Mouse (Mus musculus) heart, embryonic 10.5 days (tissue): ENCODE results near the gene Cnot6l. TPM values are rescaled to one million over a fixed set of nuclear protein-coding genes. Genes with fewer than 3 reads are reported as not detected.

Source experiments
- DNase-seq: peaks from one replicate; pipeline ENCODE4 v3.0.0-alpha.2; 2017; ENCODE audit warnings: low spot score
- H3K27ac ChIP-seq: fragments of 300-500 bp; sonication (generic); 2 replicates; pipeline ENCODE4 v1.5.1; 2016; ENCODE audit warnings: mild to moderate bottlenecking
- H3K27me3 ChIP-seq: fragments of 300-500 bp; sonication (generic); 2 replicates; pipeline ENCODE4 v1.6.1; 2016; ENCODE audit warnings: mild to moderate bottlenecking; ENCODE audit not compliant: poor library complexity, insufficient read depth, severe bottlenecking
- H3K36me3 ChIP-seq: fragments of 300-500 bp; sonication (generic); 2 replicates; pipeline ENCODE4 v1.6.1; 2016; ENCODE audit warnings: mild to moderate bottlenecking, moderate library complexity
- H3K4me1 ChIP-seq: fragments of 300-500 bp; sonication (generic); 2 replicates; pipeline ENCODE4 v1.6.1; 2016; ENCODE audit warnings: mild to moderate bottlenecking
- H3K4me3 ChIP-seq: fragments of 300-500 bp; sonication (generic); 2 replicates; pipeline ENCODE4 v1.5.1; 2016; ENCODE audit warnings: mild to moderate bottlenecking, moderate library complexity
- H3K9me3 ChIP-seq: fragments of 300-500 bp; sonication (generic); 2 replicates; pipeline ENCODE4 v1.6.1; 2016; ENCODE audit warnings: mild to moderate bottlenecking, moderate library complexity
- WGBS: fragments of 180-500 bp; shearing (Covaris S2); methylation state at CpG from one replicate; pipeline ENCODE4 v1.1.7; 2016; 5-methylcytosine and 5-hydroxymethylcytosine counted together
- polyA plus RNA-seq: library from polyadenylated mRNA; unstranded; fragments of >200 nt; fragmentation: Nextera tagmentation; extraction: Ambion mirVana; gene quantifications from 2 replicates; pipeline ENCODE4 v1.2.1, GENCODE M21; 2016

The Cnot6l gene
- polyA plus RNA-seq, 1 experiment from 2014 or later: 12.4 TPM

GRCm38 (mm10) chr5:96183211-96183610 is 19.2 kb upstream of the Cnot6l start:
- H3K4me1 ChIP-seq: no peaks in the 10 kb centered on the region

GRCm38 (mm10) chr5:96176879-96177358 is 12.9 kb upstream of the Cnot6l start:
- WGBS: 72% methylated on average over 11 of the region's 11 CpGs

More at GRCm38 (mm10) chr5:96183211-96183610, 19.2 kb upstream of the Cnot6l start:
- no peaks in the 10 kb centered on the region for H3K27me3 ChIP-seq
- 76% methylated on average over 2 of the region's 2 CpGs for WGBS
- no peak overlapping the region for H3K27ac ChIP-seq
- DNase-seq: no peak
- no peaks in the 10 kb centered on the region for H3K36me3 ChIP-seq
- no peaks in the 10 kb centered on the region for H3K9me3 ChIP-seq
- no peak overlapping the region for H3K4me3 ChIP-seq

DNA sequence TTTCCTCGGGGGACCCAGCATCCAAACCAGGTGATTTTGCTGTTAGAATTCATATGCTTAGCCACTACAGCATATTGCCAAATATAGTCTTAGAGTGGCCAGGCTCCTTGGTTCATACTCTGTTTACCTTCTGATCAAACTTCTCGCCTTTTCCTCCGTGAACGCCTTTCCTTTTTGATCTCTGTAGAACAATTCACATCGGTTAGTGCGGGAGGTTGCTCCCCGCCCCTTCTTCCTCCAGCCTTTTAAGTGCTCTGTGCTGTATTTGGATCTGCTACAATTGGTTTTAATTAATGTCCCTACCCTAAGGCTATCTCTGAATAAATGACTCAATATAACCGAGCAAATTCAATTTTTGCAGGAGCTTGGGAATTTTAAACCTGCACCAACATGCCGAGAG is 12.2 kb upstream of the Cnot6l start:
- Histone ChIP-seq H3K4me1 (no peaks in the 10 kb centered on the region), H3K27ac (no peak overlapping the region), H3K36me3 (no peaks in the 10 kb centered on the region), H3K4me3 (no peak overlapping the region), H3K9me3 (no peaks in the 10 kb centered on the region), H3K27me3 (no peaks in the 10 kb centered on the region)
- DNase-seq: no peak
- WGBS: 67% methylated on average over 9 of the region's 9 CpGs

More at GRCm38 (mm10) chr5:96176879-96177358, 12.9 kb upstream of the Cnot6l start:
- H3K27me3 ChIP-seq: no peaks in the 10 kb centered on the region
- no peaks in the 10 kb centered on the region for H3K4me1 ChIP-seq
- DNase-seq: no peak
- no peak overlapping the region for H3K27ac ChIP-seq
- no peaks in the 10 kb centered on the region for H3K9me3 ChIP-seq
- H3K4me3 ChIP-seq: no peak overlapping the region
- H3K36me3 ChIP-seq: no peaks in the 10 kb centered on the region

- 84% methylated on average over 4 of the region's 4 CpGs for WGBS
- H3K4me1 ChIP-seq: no peaks in the 10 kb centered on the region
Measured at GRCm38 (mm10) chr5:96171765-96172164, 7.8 kb upstream of the Cnot6l start.

DNA sequence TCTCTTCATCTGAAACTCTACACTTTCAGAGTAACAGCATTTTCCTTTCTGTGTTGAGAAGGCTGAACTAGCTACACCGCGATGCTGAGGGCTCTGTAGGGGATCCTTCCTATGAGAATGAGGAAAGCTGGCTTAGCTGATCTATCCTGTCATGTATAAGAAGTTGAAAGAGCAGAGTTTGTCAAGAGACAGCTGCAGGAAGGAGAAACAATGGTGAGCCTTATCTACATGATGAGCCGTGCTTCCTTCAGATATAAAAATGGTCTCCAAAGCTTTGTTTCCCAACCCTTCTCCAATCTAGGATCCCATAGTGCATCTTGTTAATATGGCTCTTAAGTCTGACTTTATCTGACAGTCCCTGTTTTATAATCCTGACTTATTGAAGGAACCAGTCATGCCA is 6.5 kb upstream of the Cnot6l start:
- Histone ChIP-seq H3K36me3 (no peaks in the 10 kb centered on the region), H3K27me3 (no peaks in the 10 kb centered on the region), H3K27ac (no peak overlapping the region), H3K4me3 (no peak overlapping the region), H3K4me1 (no peaks in the 10 kb centered on the region), H3K9me3 (no peaks in the 10 kb centered on the region)
- WGBS: 63% methylated on average over 3 of the region's 3 CpGs
- DNase-seq: no peak

More at GRCm38 (mm10) chr5:96171765-96172164, 7.8 kb upstream of the Cnot6l start:
- H3K27me3 ChIP-seq: no peaks in the 10 kb centered on the region
- DNase-seq: no peak
- no peak overlapping the region for H3K4me3 ChIP-seq
- no peaks in the 10 kb centered on the region for H3K36me3 ChIP-seq
- no peak overlapping the region for H3K27ac ChIP-seq
- H3K9me3 ChIP-seq: no peaks in the 10 kb centered on the region

- H3K9me3 ChIP-seq: no peaks in the 10 kb centered on the region
- no peak overlapping the region for H3K27ac ChIP-seq
- WGBS: 89% methylated on average over 2 of the region's 2 CpGs
- H3K4me3 ChIP-seq: no peak overlapping the region
- H3K36me3 ChIP-seq: no peaks in the 10 kb centered on the region
- H3K4me1 ChIP-seq: 0 out of 2 replicates have a peak, but pooled peaks cover 3% of the 10 kb centered on the region
- no peaks in the 10 kb centered on the region for H3K27me3 ChIP-seq
- DNase-seq: no peak
Measured at GRCm38 (mm10) chr5:96166761-96167160, 2.8 kb upstream of the Cnot6l start.

GRCm38 (mm10) chr5:96163396-96164020 is 463 bp downstream of the Cnot6l start:
- H3K27me3 ChIP-seq: no peaks in the 10 kb centered on the region
- no peaks in the 10 kb centered on the region for H3K36me3 ChIP-seq
- no peaks in the 10 kb centered on the region for H3K9me3 ChIP-seq
- no peak for DNase-seq
- H3K4me3 ChIP-seq: peak overlapping the region; percentile 99
- 2% methylated on average over 1 of the region's 1 CpGs for WGBS
- peak overlapping the region; percentile 99 for H3K27ac ChIP-seq
- H3K4me1 ChIP-seq: peaks cover 9% of the 10 kb centered on the region; the same call in 1 of the 2 replicates

GRCm38 (mm10) chr5:96162399-96163331 is 1.3 kb downstream of the Cnot6l start:
- Histone ChIP-seq H3K4me3 (peak overlapping the region; percentile 99), H3K27ac (peak overlapping the region; percentile 99), H3K27me3 (no peaks in the 10 kb centered on the region), H3K9me3 (no peaks in the 10 kb centered on the region), H3K4me1 (peaks cover 9% of the 10 kb centered on the region; the same call in 1 of the 2 replicates), H3K36me3 (no peaks in the 10 kb centered on the region)
- under 1% methylated on average over 56 of the region's 56 CpGs for WGBS
- peak; percentile 96 for DNase-seq

DNA sequence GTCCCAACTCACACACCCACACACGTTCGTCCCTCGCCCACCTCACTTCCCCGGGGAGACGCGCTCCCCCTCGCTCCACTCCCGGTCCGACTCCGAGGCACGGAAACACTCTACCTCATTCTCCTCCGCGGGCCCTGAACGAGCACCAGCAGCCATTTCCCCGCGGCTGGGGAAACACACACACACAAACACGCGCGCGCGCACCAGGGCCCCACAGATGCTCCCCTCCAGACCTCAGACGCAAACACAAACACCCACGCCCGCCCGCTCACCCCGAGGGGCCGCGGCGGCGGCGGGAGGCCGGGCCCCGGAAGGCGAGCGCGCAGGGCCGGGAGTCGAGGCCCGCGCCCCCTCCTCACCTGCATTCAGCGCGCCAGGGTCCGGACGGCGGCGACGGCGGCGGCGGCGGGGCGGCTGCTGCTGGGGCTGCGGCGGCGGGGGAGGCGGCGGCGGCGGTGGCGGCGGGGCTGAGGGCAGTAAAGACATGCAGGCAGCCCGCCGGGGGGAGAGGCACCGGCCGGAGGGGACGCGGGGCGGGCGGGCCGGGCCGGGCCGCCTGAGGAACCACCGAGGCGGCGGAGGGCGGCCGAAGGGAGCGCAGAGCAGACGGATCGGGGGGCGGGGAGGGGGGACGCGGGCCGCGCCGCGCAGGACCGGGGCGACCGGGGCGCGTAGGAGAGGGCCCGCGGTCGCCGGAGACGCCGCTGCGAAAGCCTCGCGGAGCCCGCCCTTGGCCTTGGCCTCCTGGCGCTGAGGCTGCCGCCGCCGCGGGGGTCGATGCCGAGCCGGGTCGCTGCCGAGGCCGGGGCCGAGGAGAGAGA is 2.2 kb downstream of the Cnot6l start:
- Histone ChIP-seq H3K4me1 (peaks cover 9% of the 10 kb centered on the region; the same call in 1 of the 2 replicates), H3K27ac (peak overlapping the region; percentile 99), H3K9me3 (no peaks in the 10 kb centered on the region), H3K27me3 (no peaks in the 10 kb centered on the region), H3K36me3 (no peaks in the 10 kb centered on the region), H3K4me3 (peak overlapping the region; percentile 99)
- DNase-seq: peak; percentile 82
- under 1% methylated on average over 109 of the region's 114 CpGs for WGBS

DNA sequence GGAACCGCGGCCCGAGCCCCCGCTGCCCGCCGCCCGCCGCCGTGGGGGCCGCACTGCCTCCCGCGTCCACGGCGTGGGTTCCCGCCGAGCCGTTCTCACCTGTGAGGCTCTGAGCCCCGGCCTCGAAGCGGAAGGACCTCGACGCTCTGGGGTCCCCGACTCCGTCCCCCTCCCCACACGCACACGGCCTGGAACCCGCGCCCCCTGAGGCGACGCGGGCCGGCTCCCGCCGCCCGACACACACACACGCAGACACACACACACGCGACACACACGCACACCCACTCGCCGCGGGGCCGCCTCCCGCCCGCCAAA is 2.8 kb downstream of the Cnot6l start:
- H3K4me3 ChIP-seq: peak overlapping the region; percentile 99
- H3K27ac ChIP-seq: peak overlapping the region; percentile 99
- peaks cover 9% of the 10 kb centered on the region; the same call in 1 of the 2 replicates for H3K4me1 ChIP-seq
- under 1% methylated on average over 32 of the region's 45 CpGs for WGBS
- H3K27me3 ChIP-seq: no peaks in the 10 kb centered on the region
- no peak for DNase-seq
- no peaks in the 10 kb centered on the region for H3K9me3 ChIP-seq
- H3K36me3 ChIP-seq: no peaks in the 10 kb centered on the region

GRCm38 (mm10) chr5:96160467-96161262 is 3.3 kb downstream of the Cnot6l start:
- no peak for DNase-seq
- Histone ChIP-seq H3K36me3 (no peaks in the 10 kb centered on the region), H3K27ac (peak overlapping the region; percentile 99), H3K4me3 (peak overlapping the region; percentile 99), H3K4me1 (peaks cover 9% of the 10 kb centered on the region; the same call in 1 of the 2 replicates), H3K9me3 (no peaks in the 10 kb centered on the region), H3K27me3 (no peaks in the 10 kb centered on the region)
- WGBS: under 1% methylated on average over 48 of the region's 50 CpGs

GRCm38 (mm10) chr5:96142351-96142750 is 21.6 kb downstream of the Cnot6l start:
- no peaks in the 10 kb centered on the region for H3K36me3 ChIP-seq
- no peak for DNase-seq
- H3K4me3 ChIP-seq: no peak overlapping the region
- H3K27ac ChIP-seq: no peak overlapping the region
- H3K9me3 ChIP-seq: no peaks in the 10 kb centered on the region
- H3K4me1 ChIP-seq: peaks cover 2% of the 10 kb centered on the region; the same call in 1 of the 2 replicates
- WGBS: 54% methylated on average over 2 of the region's 2 CpGs
- no peaks in the 10 kb centered on the region for H3K27me3 ChIP-seq
